Mouse (Mus musculus) embryonic facial prominence, embryonic 10.5 days (tissue): ENCODE measurements around the gene Apba2. TPM values are rescaled to one million over a fixed set of nuclear protein-coding genes. Genes with fewer than 3 reads are reported as not detected.

ENCODE experiments used
- DNase-seq: peaks from one replicate; pipeline ENCODE4 v3.0.0-alpha.2; 2017; ENCODE audit warnings: low spot score
- H3K27ac ChIP-seq: fragments of 300-500 bp; sonication (generic); replicated peaks from 2 replicates; pipeline ENCODE4 v1.5.1; 2016; ENCODE audit warnings: mild to moderate bottlenecking
- H3K27me3 ChIP-seq: fragments of 300-500 bp; sonication (generic); replicated peaks from 2 replicates; pipeline ENCODE4 v1.6.1; 2016; ENCODE audit warnings: low read depth, mild to moderate bottlenecking; ENCODE audit not compliant: poor library complexity, severe bottlenecking
- H3K36me3 ChIP-seq: fragments of 300-500 bp; sonication (generic); replicated peaks from 2 replicates; pipeline ENCODE4 v1.6.1; 2016; ENCODE audit warnings: mild to moderate bottlenecking, moderate library complexity
- H3K4me1 ChIP-seq: fragments of 300-500 bp; sonication (generic); 2 replicates; pipeline ENCODE4 v1.6.1; 2016
- H3K4me3 ChIP-seq: fragments of 300-500 bp; sonication (generic); 2 replicates; pipeline ENCODE4 v1.5.1; 2016; ENCODE audit warnings: mild to moderate bottlenecking, moderate library complexity
- H3K9me3 ChIP-seq: fragments of 300-500 bp; sonication (generic); 2 replicates; pipeline ENCODE4 v1.6.1; 2016; ENCODE audit warnings: mild to moderate bottlenecking
- WGBS: fragments of 180-500 bp; shearing (Covaris S2); methylation state at CpG from one replicate; pipeline ENCODE4 v1.1.7; 2016; 5-methylcytosine and 5-hydroxymethylcytosine counted together
- polyA plus RNA-seq: library from polyadenylated mRNA; unstranded; fragments of >200 nt; fragmentation: Nextera tagmentation; extraction: Ambion mirVana; gene quantifications from 2 replicates; pipeline ENCODE4 v1.2.1, GENCODE M21; 2016

The Apba2 gene
- polyA plus RNA-seq, 1 experiment from 2014 or later, result 20.7 TPM

GRCm38 (mm10) chr7:64546801-64547200, 45.3 kb downstream of the Apba2 start:
- no peaks in the 10 kb centered on the region for H3K36me3 ChIP-seq
- no peak overlapping the region for H3K27ac ChIP-seq
- H3K27me3 ChIP-seq, result no peaks in the 10 kb centered on the region
- WGBS, result 78% methylated on average over 8 of the region's 8 CpGs
- no peak overlapping the region for H3K4me3 ChIP-seq
- DNase-seq, result no peak
- H3K9me3 ChIP-seq, result no peaks in the 10 kb centered on the region
- H3K4me1 ChIP-seq, result 0 out of 2 replicates have a peak, but pooled peaks cover 7% of the 10 kb centered on the region

- Histone ChIP-seq H3K9me3 (no peaks in the 10 kb centered on the region), H3K27me3 (no peaks in the 10 kb centered on the region), H3K36me3 (no peaks in the 10 kb centered on the region), H3K4me1 (0 out of 2 replicates have a peak, but pooled peaks cover 7% of the 10 kb centered on the region), H3K4me3 (no peak overlapping the region), H3K27ac (no peak overlapping the region)
- WGBS, result 67% methylated on average over 1 of the region's 1 CpGs
- DNase-seq, result no peak
These were observed 49.4 kb downstream of the Apba2 start for GRCm38 (mm10) chr7:64550856-64551255.

GRCm38 (mm10) chr7:64552523-64553190, 51.2 kb downstream of the Apba2 start:
- WGBS, result 83% methylated on average over 15 of the region's 16 CpGs
- no peaks in the 10 kb centered on the region for H3K36me3 ChIP-seq
- no peaks in the 10 kb centered on the region for H3K9me3 ChIP-seq
- 0 out of 2 replicates have a peak, but pooled peaks cover 7% of the 10 kb centered on the region for H3K4me1 ChIP-seq
- DNase-seq, result no peak
- H3K27me3 ChIP-seq, result no peaks in the 10 kb centered on the region
- no peak overlapping the region for H3K27ac ChIP-seq
- no peak overlapping the region for H3K4me3 ChIP-seq

GRCm38 (mm10) chr7:64561711-64562498, 60.4 kb downstream of the Apba2 start:
- Histone ChIP-seq H3K4me3 (no peak overlapping the region), H3K27ac (no peak overlapping the region), H3K4me1 (peaks cover 4% of the 10 kb centered on the region), H3K9me3 (no peaks in the 10 kb centered on the region), H3K36me3 (no peaks in the 10 kb centered on the region), H3K27me3 (no peaks in the 10 kb centered on the region)
- WGBS, result 68% methylated on average over 9 of the region's 9 CpGs
- DNase-seq, result no peak

- Histone ChIP-seq H3K4me3 (no peak overlapping the region), H3K27me3 (no peaks in the 10 kb centered on the region), H3K27ac (no peak overlapping the region; the same call in 1 of the 2 replicates), H3K36me3 (no peaks in the 10 kb centered on the region), H3K9me3 (no peaks in the 10 kb centered on the region), H3K4me1 (peaks cover 13% of the 10 kb centered on the region)
- 79% methylated on average over 7 of the region's 7 CpGs for WGBS
- no peak for DNase-seq
These were observed 63.5 kb downstream of the Apba2 start for GRCm38 (mm10) chr7:64564891-64565571.

GRCm38 (mm10) chr7:64566371-64567243, 65.1 kb downstream of the Apba2 start:
- 85% methylated on average over 10 of the region's 10 CpGs for WGBS
- H3K9me3 ChIP-seq, result no peaks in the 10 kb centered on the region

GRCm38 (mm10) chr7:64568722-64569121, 67.2 kb downstream of the Apba2 start:
- Histone ChIP-seq H3K4me3 (no peak overlapping the region), H3K27me3 (no peaks in the 10 kb centered on the region), H3K27ac (no peak overlapping the region), H3K36me3 (no peaks in the 10 kb centered on the region), H3K9me3 (no peaks in the 10 kb centered on the region), H3K4me1 (peaks cover 14% of the 10 kb centered on the region)
- no peak for DNase-seq
- WGBS, result 46% methylated on average over 4 of the region's 4 CpGs

More at GRCm38 (mm10) chr7:64566371-64567243, 65.1 kb downstream of the Apba2 start:
- H3K4me3 ChIP-seq, result no peak overlapping the region
- no peaks in the 10 kb centered on the region for H3K27me3 ChIP-seq
- H3K36me3 ChIP-seq, result no peaks in the 10 kb centered on the region
- no peak overlapping the region for H3K27ac ChIP-seq
- H3K4me1 ChIP-seq, result peaks cover 14% of the 10 kb centered on the region
- no peak for DNase-seq

GRCm38 (mm10) chr7:64569676-64570075, 68.2 kb downstream of the Apba2 start:
- Histone ChIP-seq H3K27ac (no peak overlapping the region), H3K36me3 (no peaks in the 10 kb centered on the region), H3K9me3 (no peaks in the 10 kb centered on the region), H3K27me3 (no peaks in the 10 kb centered on the region), H3K4me1 (peaks cover 14% of the 10 kb centered on the region), H3K4me3 (no peak overlapping the region)
- WGBS, result 47% methylated on average over 7 of the region's 7 CpGs
- no peak for DNase-seq

- peaks cover 14% of the 10 kb centered on the region for H3K4me1 ChIP-seq
- no peak for DNase-seq
- H3K27ac ChIP-seq, result no peak overlapping the region
- H3K36me3 ChIP-seq, result no peaks in the 10 kb centered on the region
- no peaks in the 10 kb centered on the region for H3K9me3 ChIP-seq
- no peak overlapping the region for H3K4me3 ChIP-seq
- WGBS, result 83% methylated on average over 4 of the region's 4 CpGs
- H3K27me3 ChIP-seq, result no peaks in the 10 kb centered on the region
These were observed 69.4 kb downstream of the Apba2 start for GRCm38 (mm10) chr7:64570914-64571313.

GRCm38 (mm10) chr7:64574144-64574543, 72.6 kb downstream of the Apba2 start:
- Histone ChIP-seq H3K27me3 (no peaks in the 10 kb centered on the region), H3K36me3 (no peaks in the 10 kb centered on the region), H3K4me3 (no peak overlapping the region), H3K4me1 (peaks cover 4% of the 10 kb centered on the region; the same call in 1 of the 2 replicates), H3K27ac (no peak overlapping the region), H3K9me3 (no peaks in the 10 kb centered on the region)
- 85% methylated on average over 16 of the region's 16 CpGs for WGBS
- DNase-seq, result no peak

GRCm38 (mm10) chr7:64576519-64576951, 75.0 kb downstream of the Apba2 start:
- no peaks in the 10 kb centered on the region for H3K36me3 ChIP-seq
- no peak overlapping the region for H3K27ac ChIP-seq
- no peak for DNase-seq
- no peak overlapping the region for H3K4me3 ChIP-seq
- peaks cover 11% of the 10 kb centered on the region for H3K4me1 ChIP-seq
- H3K27me3 ChIP-seq, result no peaks in the 10 kb centered on the region
- WGBS, result 59% methylated on average over 1 of the region's 1 CpGs
- no peaks in the 10 kb centered on the region for H3K9me3 ChIP-seq

GRCm38 (mm10) chr7:64578176-64578575, 76.7 kb downstream of the Apba2 start:
- Histone ChIP-seq H3K4me3 (no peak overlapping the region), H3K27me3 (no peaks in the 10 kb centered on the region), H3K27ac (no peak overlapping the region), H3K36me3 (no peaks in the 10 kb centered on the region), H3K9me3 (no peaks in the 10 kb centered on the region), H3K4me1 (peaks cover 11% of the 10 kb centered on the region)
- WGBS, result 91% methylated on average over 6 of the region's 6 CpGs
- no peak for DNase-seq
